Mouse (Mus musculus) heart, embryonic 10.5 days (tissue): ENCODE measurements at regions not wholly inside any gene's neighbourhood (a gene's known extent, or its start where the extent isn't known, plus 50 kb on each side); places are given as distances from the start of the nearest gene placed in this dataset.

Experiments used
- DNase-seq: peaks from one replicate; pipeline ENCODE4 v3.0.0-alpha.2; 2017; ENCODE audit warnings: low spot score
- H3K27ac ChIP-seq: fragments of 300-500 bp; sonication (generic); 2 replicates; pipeline ENCODE4 v1.5.1; 2016; ENCODE audit warnings: mild to moderate bottlenecking
- H3K27me3 ChIP-seq: fragments of 300-500 bp; sonication (generic); 2 replicates; pipeline ENCODE4 v1.6.1; 2016; ENCODE audit warnings: mild to moderate bottlenecking; ENCODE audit not compliant: poor library complexity, insufficient read depth, severe bottlenecking
- H3K36me3 ChIP-seq: fragments of 300-500 bp; sonication (generic); 2 replicates; pipeline ENCODE4 v1.6.1; 2016; ENCODE audit warnings: mild to moderate bottlenecking, moderate library complexity
- H3K4me1 ChIP-seq: fragments of 300-500 bp; sonication (generic); 2 replicates; pipeline ENCODE4 v1.6.1; 2016; ENCODE audit warnings: mild to moderate bottlenecking
- H3K4me3 ChIP-seq: fragments of 300-500 bp; sonication (generic); 2 replicates; pipeline ENCODE4 v1.5.1; 2016; ENCODE audit warnings: mild to moderate bottlenecking, moderate library complexity
- H3K9me3 ChIP-seq: fragments of 300-500 bp; sonication (generic); 2 replicates; pipeline ENCODE4 v1.6.1; 2016; ENCODE audit warnings: mild to moderate bottlenecking, moderate library complexity
- WGBS: fragments of 180-500 bp; shearing (Covaris S2); methylation state at CpG from one replicate; pipeline ENCODE4 v1.1.7; 2016; 5-methylcytosine and 5-hydroxymethylcytosine counted together

- WGBS, result 79% methylated on average over 2 of the region's 2 CpGs
These were observed 54.9 kb downstream of the Cbln1 start for GRCm38 (mm10) chr8:87417466-87417865.

GRCm38 (mm10) chr8:87415051-87415630 is 57.3 kb downstream of the Cbln1 start:
- peak; percentile 57 for DNase-seq
- no peaks in the 10 kb centered on the region for H3K36me3 ChIP-seq
- H3K9me3 ChIP-seq, result no peaks in the 10 kb centered on the region
- no peak overlapping the region for H3K4me3 ChIP-seq
- 78% methylated on average over 3 of the region's 3 CpGs for WGBS
- no peak overlapping the region for H3K27ac ChIP-seq
- H3K27me3 ChIP-seq, result no peaks in the 10 kb centered on the region
- no peaks in the 10 kb centered on the region for H3K4me1 ChIP-seq

More at GRCm38 (mm10) chr8:87417466-87417865, 54.9 kb downstream of the Cbln1 start:
- no peaks in the 10 kb centered on the region for H3K27me3 ChIP-seq
- H3K4me3 ChIP-seq, result no peak overlapping the region
- H3K36me3 ChIP-seq, result no peaks in the 10 kb centered on the region
- DNase-seq, result peak; percentile 36
- no peaks in the 10 kb centered on the region for H3K4me1 ChIP-seq
- H3K9me3 ChIP-seq, result no peaks in the 10 kb centered on the region
- no peak overlapping the region for H3K27ac ChIP-seq

- no peaks in the 10 kb centered on the region for H3K36me3 ChIP-seq
- no peak overlapping the region for H3K4me3 ChIP-seq
- H3K9me3 ChIP-seq, result no peaks in the 10 kb centered on the region
- DNase-seq, result peak; percentile 60
- no peaks in the 10 kb centered on the region for H3K4me1 ChIP-seq
- no peak overlapping the region for H3K27ac ChIP-seq
- no peaks in the 10 kb centered on the region for H3K27me3 ChIP-seq
- WGBS, result 69% methylated on average over 2 of the region's 2 CpGs
These were observed 83.4 kb downstream of the Cbln1 start for GRCm38 (mm10) chr8:87389016-87389415.

GRCm38 (mm10) chr8:87383527-87384206 is 88.7 kb downstream of the Cbln1 start:
- no peak overlapping the region for H3K27ac ChIP-seq
- H3K4me3 ChIP-seq, result no peak overlapping the region
- H3K36me3 ChIP-seq, result no peaks in the 10 kb centered on the region
- peak; percentile 39 for DNase-seq
- H3K9me3 ChIP-seq, result no peaks in the 10 kb centered on the region
- 78% methylated on average over 12 of the region's 12 CpGs for WGBS
- no peaks in the 10 kb centered on the region for H3K27me3 ChIP-seq
- H3K4me1 ChIP-seq, result no peaks in the 10 kb centered on the region

GRCm38 (mm10) chr8:87382311-87382710 is 90.1 kb downstream of the Cbln1 start:
- Histone ChIP-seq H3K4me3 (no peak overlapping the region), H3K36me3 (no peaks in the 10 kb centered on the region), H3K4me1 (no peaks in the 10 kb centered on the region), H3K9me3 (no peaks in the 10 kb centered on the region), H3K27me3 (no peaks in the 10 kb centered on the region), H3K27ac (no peak overlapping the region)
- WGBS, result 79% methylated on average over 5 of the region's 5 CpGs
- DNase-seq, result peak; percentile 57

- no peaks in the 10 kb centered on the region for H3K27me3 ChIP-seq
- peak; percentile 46 for DNase-seq
- 68% methylated on average over 3 of the region's 3 CpGs for WGBS
- no peak overlapping the region for H3K27ac ChIP-seq
- H3K36me3 ChIP-seq, result no peaks in the 10 kb centered on the region
- no peaks in the 10 kb centered on the region for H3K4me1 ChIP-seq
- no peaks in the 10 kb centered on the region for H3K9me3 ChIP-seq
- no peak overlapping the region for H3K4me3 ChIP-seq
These were observed 91.6 kb downstream of the Cbln1 start for GRCm38 (mm10) chr8:87380791-87381190.

GRCm38 (mm10) chr8:87379296-87379695 is 93.1 kb downstream of the Cbln1 start:
- no peaks in the 10 kb centered on the region for H3K27me3 ChIP-seq
- peak; percentile 10 for DNase-seq
- no peaks in the 10 kb centered on the region for H3K36me3 ChIP-seq
- H3K4me1 ChIP-seq, result no peaks in the 10 kb centered on the region
- WGBS, result 87% methylated on average over 8 of the region's 8 CpGs
- H3K4me3 ChIP-seq, result no peak overlapping the region
- no peak overlapping the region for H3K27ac ChIP-seq
- no peaks in the 10 kb centered on the region for H3K9me3 ChIP-seq

- 70% methylated on average over 6 of the region's 6 CpGs for WGBS
- H3K27ac ChIP-seq, result no peak overlapping the region
- H3K36me3 ChIP-seq, result no peaks in the 10 kb centered on the region
- H3K4me1 ChIP-seq, result no peaks in the 10 kb centered on the region
- H3K4me3 ChIP-seq, result no peak overlapping the region
- no peak for DNase-seq
- no peaks in the 10 kb centered on the region for H3K27me3 ChIP-seq
- no peaks in the 10 kb centered on the region for H3K9me3 ChIP-seq
These were observed 98.4 kb downstream of the Cbln1 start for GRCm38 (mm10) chr8:87374044-87374443.

GRCm38 (mm10) chr8:87373535-87373934 is 98.9 kb downstream of the Cbln1 start:
- no peaks in the 10 kb centered on the region for H3K27me3 ChIP-seq
- DNase-seq, result no peak
- WGBS, result 44% methylated on average over 6 of the region's 6 CpGs
- no peak overlapping the region for H3K27ac ChIP-seq
- H3K4me3 ChIP-seq, result no peak overlapping the region
- H3K36me3 ChIP-seq, result no peaks in the 10 kb centered on the region
- no peaks in the 10 kb centered on the region for H3K4me1 ChIP-seq
- no peaks in the 10 kb centered on the region for H3K9me3 ChIP-seq

GRCm38 (mm10) chr8:87372061-87372460 is 100.3 kb downstream of the Cbln1 start:
- Histone ChIP-seq H3K36me3 (no peaks in the 10 kb centered on the region), H3K4me1 (no peaks in the 10 kb centered on the region), H3K27ac (no peak overlapping the region), H3K9me3 (no peaks in the 10 kb centered on the region), H3K27me3 (no peaks in the 10 kb centered on the region), H3K4me3 (no peak overlapping the region)
- DNase-seq, result no peak

- Histone ChIP-seq H3K9me3 (no peaks in the 10 kb centered on the region), H3K27ac (no peak overlapping the region), H3K36me3 (no peaks in the 10 kb centered on the region), H3K27me3 (no peaks in the 10 kb centered on the region), H3K4me3 (no peak overlapping the region), H3K4me1 (no peaks in the 10 kb centered on the region)
- DNase-seq, result no peak
- WGBS, result 91% methylated on average over 3 of the region's 3 CpGs
These were observed 102.2 kb downstream of the Cbln1 start for GRCm38 (mm10) chr8:87370194-87370593.

- no peak for DNase-seq
- WGBS, result 66% methylated on average over 4 of the region's 4 CpGs
- H3K4me3 ChIP-seq, result no peak overlapping the region
These were observed 121.9 kb downstream of the Cbln1 start for GRCm38 (mm10) chr8:87350471-87350870.

GRCm38 (mm10) chr8:87349781-87350181 is 122.6 kb downstream of the Cbln1 start:
- Histone ChIP-seq H3K27ac (no peak overlapping the region), H3K4me1 (no peaks in the 10 kb centered on the region), H3K4me3 (no peak overlapping the region), H3K36me3 (no peaks in the 10 kb centered on the region), H3K9me3 (no peaks in the 10 kb centered on the region), H3K27me3 (no peaks in the 10 kb centered on the region)
- 48% methylated on average over 4 of the region's 4 CpGs for WGBS
- peak; percentile 77 for DNase-seq

More at GRCm38 (mm10) chr8:87350471-87350870, 121.9 kb downstream of the Cbln1 start:
- no peak overlapping the region for H3K27ac ChIP-seq
- no peaks in the 10 kb centered on the region for H3K9me3 ChIP-seq
- H3K4me1 ChIP-seq, result no peaks in the 10 kb centered on the region
- no peaks in the 10 kb centered on the region for H3K27me3 ChIP-seq
- no peaks in the 10 kb centered on the region for H3K36me3 ChIP-seq
